Mouse (Mus musculus) bone marrow macrophage, adult 2 months (primary cell): ENCODE results near the gene Acadm. TPM values are rescaled to one million over a fixed set of nuclear protein-coding genes. Genes with fewer than 3 reads are reported as not detected.

Source experiments
- H3K27ac ChIP-seq: 2 replicates; pipeline ENCODE4 v1.5.1; 2012; ENCODE audit warnings: low read depth, low read length; ENCODE audit not compliant: insufficient read depth
- H3K4me1 ChIP-seq: 2 replicates; pipeline ENCODE4 v1.6.1; 2012; ENCODE audit warnings: low read length; ENCODE audit not compliant: control insufficient read depth, insufficient read depth
- H3K4me3 ChIP-seq: 2 replicates; pipeline ENCODE4 v1.5.1; 2012; ENCODE audit warnings: mild to moderate bottlenecking, low read length, moderate library complexity; ENCODE audit not compliant: insufficient read depth
- CTCF ChIP-seq: IDR thresholded peaks from 2 replicates; pipeline ENCODE4 v1.5.1; 2012; ENCODE audit warnings: low read depth, mild to moderate bottlenecking, low read length, moderate library complexity
- POLR2A ChIP-seq: IDR thresholded peaks from 2 replicates; pipeline ENCODE4 v1.6.1; 2012; ENCODE audit warnings: mild to moderate bottlenecking, low read depth, low read length, borderline replicate concordance
- polyA plus RNA-seq: library from polyadenylated mRNA; stranded (reverse); fragments of >200 nt; gene quantifications from 2 replicates; pipeline ENCODE4 v1.2.4, GENCODE M21; 2012; ENCODE audit not compliant: missing spikeins, insufficient read depth, insufficient read length

The Acadm gene
- 78.7 and 90.3 TPM in 2 replicates for polyA plus RNA-seq

GRCm38 (mm10) chr3:153944335-153944990 is at the start of gene Acadm:
Acadm (minus strand) TSS chr3:153944632.
- TF ChIP-seq CTCF (no peak), POLR2A (peak; percentile 81)
- Histone ChIP-seq H3K27ac (peak within 1 kb of the TSS; percentile 80), H3K4me3 (peak within 1 kb of the TSS; percentile 90), H3K4me1 (peaks cover 7% of the 10 kb centered on the region)

- H3K4me1 ChIP-seq, result no peaks in the 10 kb centered on the region
- no peak for TF ChIP-seq POLR2A
- TF ChIP-seq CTCF, result no peak
- no peak overlapping the region for H3K27ac ChIP-seq
Observed at GRCm38 (mm10) chr3:153984428-153985340, 40.3 kb upstream of the Acadm start.

GRCm38 (mm10) chr3:153980611-153981010 is 36.2 kb upstream of the Acadm start:
- TF ChIP-seq POLR2A (no peak), CTCF (no peak)
- Histone ChIP-seq H3K27ac (no peak overlapping the region), H3K4me3 (no peak overlapping the region), H3K4me1 (peaks cover 2% of the 10 kb centered on the region; the same call in 1 of the 2 replicates)

More at GRCm38 (mm10) chr3:153984428-153985340, 40.3 kb upstream of the Acadm start:
- no peak overlapping the region for H3K4me3 ChIP-seq

- H3K4me1 ChIP-seq, result peaks cover 5% of the 10 kb centered on the region
- no peak overlapping the region for H3K27ac ChIP-seq
- peak overlapping the region; percentile 11; the same call in 1 of the 2 replicates for H3K4me3 ChIP-seq
- TF ChIP-seq POLR2A (no peak), CTCF (no peak)
Observed at GRCm38 (mm10) chr3:153975791-153976190, 31.4 kb upstream of the Acadm start.

- Histone ChIP-seq H3K4me3 (no peak overlapping the region), H3K4me1 (peaks cover 5% of the 10 kb centered on the region), H3K27ac (no peak overlapping the region)
- no peak for TF ChIP-seq POLR2A
- no peak for TF ChIP-seq CTCF
Observed at GRCm38 (mm10) chr3:153975060-153975459, 30.6 kb upstream of the Acadm start.

GRCm38 (mm10) chr3:153973949-153974760 is 29.7 kb upstream of the Acadm start:
- Histone ChIP-seq H3K4me3 (no peak overlapping the region), H3K27ac (no peak overlapping the region), H3K4me1 (peaks cover 5% of the 10 kb centered on the region)
- no peak for TF ChIP-seq POLR2A
- no peak for TF ChIP-seq CTCF

GRCm38 (mm10) chr3:153973171-153973948 is 28.9 kb upstream of the Acadm start, which contains the start of gene Slc44a5:
Slc44a5 (plus strand) TSS chr3:153973436.
- H3K4me1 ChIP-seq, result peaks cover 5% of the 10 kb centered on the region
- no peak within 1 kb of the TSS for H3K27ac ChIP-seq
- H3K4me3 ChIP-seq, result no peak within 1 kb of the TSS
- TF ChIP-seq POLR2A (no peak), CTCF (no peak)

- TF ChIP-seq CTCF, result no peak
- TF ChIP-seq POLR2A, result no peak
- H3K4me1 ChIP-seq, result no peaks in the 10 kb centered on the region
- H3K4me3 ChIP-seq, result no peak overlapping the region
- H3K27ac ChIP-seq, result no peak overlapping the region
Observed at GRCm38 (mm10) chr3:153969451-153969850, 25.0 kb upstream of the Acadm start.
